Mouse (Mus musculus) erythroblast, embryonic 14.5 days (primary cell): ENCODE measurements around the gene Aplp1.

ENCODE experiments used
- GATA1 ChIP-seq: IDR thresholded peaks from 2 replicates; pipeline ENCODE4 v1.6.1; 2012; ENCODE audit warnings: low read length, inconsistent platforms, mixed read lengths
- TAL1 ChIP-seq: IDR thresholded peaks from 3 replicates; pipeline ENCODE4 v1.6.1; 2012; ENCODE audit warnings: low read length, inconsistent platforms, mixed read lengths

DNA sequence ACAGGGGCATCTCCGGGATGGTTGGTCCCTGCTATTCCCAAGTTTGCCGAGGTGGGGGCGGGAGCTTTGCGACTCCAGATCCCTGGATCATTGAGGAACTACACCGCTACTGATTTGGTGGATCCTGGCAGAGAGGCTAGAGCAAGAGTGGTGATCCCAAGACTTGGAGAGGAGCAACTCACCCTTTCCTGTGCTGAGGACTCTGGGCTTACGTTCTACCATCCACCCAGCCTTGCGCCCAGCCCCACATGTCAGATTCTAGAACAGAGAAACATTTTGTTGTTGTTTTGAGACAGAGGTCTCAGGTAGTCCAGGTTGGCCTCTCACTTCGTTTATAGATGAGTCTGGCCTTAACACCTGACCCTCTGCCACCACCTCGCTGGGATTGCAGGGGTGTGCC, 22.8 kb downstream of the Aplp1 start:
- TF ChIP-seq GATA1 (no peak), TAL1 (no peak)
